Mouse (Mus musculus) v-Abl transformed pro-B cells (cell line): ENCODE measurements around the gene Nebl.

Experiments
- in situ Hi-C, 2 experiments: fragments of 400-800 bp; cut with MboI; formaldehyde crosslinking; loops; one replicate each; pipeline ENCODE4 v1.15.1; 2025; ENCODE audit not compliant: unreplicated experiment in 2 of 2

Gene Nebl

GRCm38 (mm10) chr2:17415347-17415746 lies 315.9 kb downstream of the Nebl start:
- in situ Hi-C loops: loop anchor here (5.0 to 25.0 kb wide), 5 partner anchors 703 to 1447 kb away; no protein-coding TSS in a partner anchor

- in situ Hi-C loops: loop anchor here (25.0 kb wide), 4 partner anchors 702 to 1448 kb away; no protein-coding TSS in a partner anchor
These were observed 316.9 kb downstream of the Nebl start for GRCm38 (mm10) chr2:17414324-17414723.

GRCm38 (mm10) chr2:17413496-17414268 lies 317.6 kb downstream of the Nebl start:
- in situ Hi-C loops: loop anchor here (25.0 kb wide), 4 partner anchors 701 to 1449 kb away; no protein-coding TSS in a partner anchor

- in situ Hi-C loops: loop anchor here (25.0 kb wide), 4 partner anchors 697 to 1453 kb away; no protein-coding TSS in a partner anchor
These were observed 322.0 kb downstream of the Nebl start for GRCm38 (mm10) chr2:17409276-17409675.

GRCm38 (mm10) chr2:17405899-17406531 lies 325.2 kb downstream of the Nebl start:
- in situ Hi-C loops: loop anchor here (25.0 kb wide), 4 partner anchors 694 to 1456 kb away; no protein-coding TSS in a partner anchor

GRCm38 (mm10) chr2:17402511-17402910 lies 328.8 kb downstream of the Nebl start:
- in situ Hi-C loops: loop anchor here (25.0 kb wide), 4 partner anchors 690 to 1460 kb away; no protein-coding TSS in a partner anchor

- in situ Hi-C loops: no loop called here
These were observed 335.0 kb downstream of the Nebl start for GRCm38 (mm10) chr2:17396235-17396634.

- in situ Hi-C loops: no loop called here
These were observed 339.9 kb downstream of the Nebl start for GRCm38 (mm10) chr2:17391389-17391788.

GRCm38 (mm10) chr2:17390513-17391200 lies 340.6 kb downstream of the Nebl start:
- in situ Hi-C loops: no loop called here

- in situ Hi-C loops: no loop called here
These were observed 341.4 kb downstream of the Nebl start for GRCm38 (mm10) chr2:17389886-17390285.

- in situ Hi-C loops: no loop called here
These were observed 341.9 kb downstream of the Nebl start for GRCm38 (mm10) chr2:17389379-17389778.

GRCm38 (mm10) chr2:17382227-17382626 lies 349.0 kb downstream of the Nebl start:
- in situ Hi-C loops: no loop called here

- in situ Hi-C loops: no loop called here
These were observed 355.3 kb downstream of the Nebl start for GRCm38 (mm10) chr2:17375916-17376315.

- in situ Hi-C loops: no loop called here
These were observed 365.6 kb downstream of the Nebl start for GRCm38 (mm10) chr2:17365671-17366070.

GRCm38 (mm10) chr2:17364971-17365548 lies 366.2 kb downstream of the Nebl start:
- in situ Hi-C loops: no loop called here

- in situ Hi-C loops: no loop called here
These were observed 367.7 kb downstream of the Nebl start for GRCm38 (mm10) chr2:17363337-17364216.

- in situ Hi-C loops: no loop called here
These were observed 369.1 kb downstream of the Nebl start for GRCm38 (mm10) chr2:17362181-17362580.

GRCm38 (mm10) chr2:17344643-17345042 lies 386.6 kb downstream of the Nebl start:
- in situ Hi-C loops: no loop called here

- in situ Hi-C loops: no loop called here
These were observed 395.8 kb downstream of the Nebl start for GRCm38 (mm10) chr2:17335451-17335850.

GRCm38 (mm10) chr2:17326590-17326989 lies 404.7 kb downstream of the Nebl start:
- in situ Hi-C loops: no loop called here
